Mouse (Mus musculus): Measurements from ENCODE around the gene 4930595D18Rik.

GRCm38 (mm10) chr12:111218867-111219266, 34.6 kb upstream of the 4930595D18Rik start:
- TF ChIP-seq POLR2A (IDR thresholded peaks at IDR 0.05; ENCODE audit: insufficient read depth, low read length) (no peak), EP300 (IDR thresholded peaks at IDR 0.05; ENCODE audit: insufficient read depth, low read depth, low read length) (no peak), CTCF (IDR thresholded peaks at IDR 0.05; ENCODE audit: low read depth, low read length) (no peak)
